Mouse (Mus musculus): ENCODE measurements around the gene Siglece.

Gene Siglece

DNA sequence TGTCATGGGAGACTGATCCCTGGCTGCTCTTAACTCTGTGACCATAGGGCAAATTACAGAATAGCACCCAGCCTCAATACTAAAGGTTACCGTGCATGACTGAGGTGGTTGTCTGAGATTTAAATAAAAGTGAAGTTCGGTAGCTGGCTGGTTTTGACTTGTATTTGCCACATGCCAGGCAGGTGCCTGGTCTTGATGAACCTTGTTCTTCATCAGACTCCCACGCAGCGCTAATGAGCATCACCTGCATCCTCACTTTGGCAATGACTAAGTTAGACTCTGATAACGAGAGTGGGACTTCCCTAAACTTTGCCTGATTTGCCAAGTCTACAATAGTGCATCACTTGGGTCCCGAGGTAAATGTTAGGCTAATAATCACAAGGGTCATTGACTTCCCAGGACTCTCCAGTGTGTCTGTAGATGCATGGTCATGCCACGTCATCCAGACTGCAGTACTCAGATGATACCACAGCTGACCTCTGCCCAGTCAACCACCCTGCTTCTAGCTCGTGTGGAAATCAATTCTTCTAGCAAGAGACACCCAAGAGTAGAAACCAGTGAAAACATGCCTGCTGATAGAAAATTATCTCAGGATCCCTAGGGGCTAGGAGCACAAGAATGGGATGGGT lies 34.1 kb downstream of the Siglece start:
- no peak for DNase-seq (ENCODE audit: low read depth, low spot score)

DNA sequence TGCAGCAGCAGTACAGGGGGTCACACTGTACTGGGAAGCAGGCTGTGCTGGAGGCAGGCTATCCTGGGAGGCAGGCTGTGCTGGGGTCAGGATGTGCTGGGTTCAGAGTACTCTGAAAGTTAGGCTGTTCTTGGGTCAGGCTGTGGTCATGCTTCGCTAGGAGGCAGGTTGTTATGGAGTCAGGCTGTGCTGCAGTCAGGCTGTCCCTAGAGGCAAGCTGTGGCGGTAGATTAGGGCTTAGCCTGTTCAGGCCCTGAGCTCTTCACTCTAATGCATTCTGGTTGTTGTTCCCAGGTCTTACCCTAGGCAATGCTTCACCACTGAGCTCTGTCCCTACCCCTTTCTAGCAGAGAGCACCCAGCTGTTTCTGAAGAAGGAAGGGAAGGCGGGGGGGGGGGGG lies 34.9 kb downstream of the Siglece start:
- no peak for DNase-seq (ENCODE audit: low read depth, low spot score)

DNA sequence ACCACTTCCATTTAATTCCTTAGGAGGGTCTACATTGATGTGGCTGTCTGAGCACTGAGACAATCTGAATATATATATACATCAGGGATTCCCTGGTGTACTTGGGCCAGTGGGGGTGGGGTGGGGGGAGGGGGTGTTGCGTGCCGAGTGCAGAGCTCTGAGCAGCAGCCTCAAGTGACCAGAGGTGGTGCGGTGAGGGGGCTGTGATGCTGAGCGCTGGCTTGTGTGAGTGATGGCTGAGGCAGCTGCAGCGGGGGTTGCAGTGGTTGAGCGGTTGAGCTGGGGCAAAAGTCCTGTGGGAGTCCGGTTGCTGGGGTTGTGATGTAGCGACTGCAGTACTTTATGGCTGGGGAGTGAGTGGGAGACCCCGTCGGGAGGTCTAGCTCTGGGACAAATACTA lies 36.1 kb downstream of the Siglece start:
- DNase-seq (ENCODE audit: low read depth, low spot score), result no peak

DNA sequence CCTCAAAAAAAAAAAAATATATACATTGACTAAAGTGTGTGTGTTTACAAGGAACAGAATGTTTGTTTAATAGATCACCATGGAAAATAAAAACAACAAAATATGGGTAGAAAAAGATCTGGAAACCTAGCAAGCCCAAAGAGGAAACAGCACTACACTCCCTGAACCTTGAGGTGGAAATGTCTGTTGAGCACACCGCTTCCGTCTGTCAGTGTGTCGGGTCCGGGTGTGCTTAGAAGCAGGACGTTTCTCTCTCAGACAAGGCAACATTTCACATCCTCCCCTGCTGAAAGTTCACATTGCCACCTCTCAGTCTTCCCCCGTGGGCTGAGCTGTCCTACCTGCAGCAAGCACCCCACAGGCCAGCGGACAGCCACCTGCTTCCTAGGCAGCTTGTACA lies 37.0 kb downstream of the Siglece start:
- no peak for DNase-seq (ENCODE audit: low read depth, low spot score)

DNA sequence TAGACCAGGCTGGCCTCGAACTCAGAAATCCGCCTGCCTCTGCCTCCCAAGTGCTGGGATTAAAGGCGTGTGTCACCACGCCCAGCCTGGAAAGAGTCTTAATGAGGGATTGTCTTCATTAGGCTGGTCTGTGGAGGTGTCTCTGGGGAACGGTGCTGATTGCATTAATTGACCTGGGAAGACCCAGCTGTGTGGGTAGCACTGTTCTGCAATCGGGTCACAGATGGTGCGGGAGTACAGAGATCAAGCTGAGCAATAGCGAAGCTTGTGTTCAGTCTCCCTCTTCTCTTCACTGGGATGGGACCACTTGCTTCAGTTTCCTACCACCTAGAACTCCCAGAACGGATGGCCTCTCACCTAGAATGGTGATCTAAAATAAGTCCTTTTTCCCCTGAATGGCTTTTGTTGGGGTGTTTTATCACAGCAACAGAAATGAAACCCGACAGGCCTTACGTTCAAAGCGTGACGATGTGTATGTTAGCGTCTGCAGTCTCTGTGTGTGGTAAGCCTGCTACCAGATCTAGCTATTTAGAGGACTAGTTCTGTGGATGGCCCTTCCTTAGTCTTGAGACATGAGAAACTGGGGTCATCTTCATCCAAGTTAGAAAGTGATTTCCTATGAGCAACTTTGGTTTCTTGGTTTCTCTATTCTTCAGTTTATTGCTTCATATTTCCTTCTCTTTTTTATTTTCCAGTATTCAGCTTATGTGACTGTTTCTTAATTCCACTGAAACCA lies 46.0 kb downstream of the Siglece start:
- no peak for DNase-seq (ENCODE audit: low read depth, low spot score)

DNA sequence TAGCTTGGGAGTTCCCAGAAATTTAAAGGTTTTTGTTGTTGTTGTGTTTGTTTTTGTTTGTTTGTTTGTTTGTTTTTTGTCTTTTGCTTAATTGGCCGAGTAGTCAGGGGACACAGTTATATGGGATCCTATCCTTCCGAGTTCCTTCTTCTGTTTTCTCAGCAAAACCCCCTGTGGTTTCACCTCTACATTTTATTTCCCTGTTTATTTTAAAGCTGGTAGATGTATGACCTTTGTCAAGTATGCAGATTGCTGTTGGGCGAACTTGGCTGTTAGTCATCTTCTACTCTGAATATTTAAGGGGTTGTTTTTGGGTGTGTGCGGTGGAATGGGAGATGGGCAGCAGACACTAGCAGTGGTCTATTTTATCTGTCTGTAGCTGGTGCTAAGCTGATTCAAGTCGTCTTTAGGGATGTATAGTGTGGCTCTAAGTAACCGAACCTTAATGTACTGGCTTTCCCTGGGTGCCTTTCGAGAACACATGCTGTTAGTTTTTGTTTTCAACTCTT lies 51.6 kb downstream of the Siglece start:
- no peak for DNase-seq (ENCODE audit: low read depth, low spot score)

DNA sequence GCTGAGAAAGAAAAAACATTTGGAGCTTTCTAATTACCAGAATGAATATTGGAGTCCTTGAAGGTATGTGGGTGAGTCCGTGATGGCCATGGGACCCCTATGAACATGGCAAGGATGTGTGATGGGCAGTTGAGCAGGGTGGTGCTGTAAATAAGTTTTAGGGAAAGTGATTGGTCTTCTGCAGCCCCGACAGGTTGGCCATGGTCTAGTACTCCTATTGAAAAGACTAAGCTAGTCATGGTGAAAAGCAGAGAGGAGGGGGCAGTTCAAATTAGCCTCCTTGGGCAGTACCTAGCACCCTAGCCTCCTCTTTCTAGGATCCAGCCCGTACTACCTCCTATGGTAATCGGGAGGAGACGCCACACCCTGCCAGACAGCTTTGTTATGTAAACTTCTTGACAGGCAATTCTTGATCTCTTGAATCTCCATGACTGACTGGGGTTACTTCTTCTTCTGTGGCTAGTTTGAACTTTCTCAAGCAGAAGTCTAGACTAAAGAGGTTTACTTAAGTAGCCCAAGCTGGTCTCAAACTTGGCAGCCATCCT lies 52.1 kb downstream of the Siglece start:
- no peak for DNase-seq (ENCODE audit: low read depth, low spot score)

DNA sequence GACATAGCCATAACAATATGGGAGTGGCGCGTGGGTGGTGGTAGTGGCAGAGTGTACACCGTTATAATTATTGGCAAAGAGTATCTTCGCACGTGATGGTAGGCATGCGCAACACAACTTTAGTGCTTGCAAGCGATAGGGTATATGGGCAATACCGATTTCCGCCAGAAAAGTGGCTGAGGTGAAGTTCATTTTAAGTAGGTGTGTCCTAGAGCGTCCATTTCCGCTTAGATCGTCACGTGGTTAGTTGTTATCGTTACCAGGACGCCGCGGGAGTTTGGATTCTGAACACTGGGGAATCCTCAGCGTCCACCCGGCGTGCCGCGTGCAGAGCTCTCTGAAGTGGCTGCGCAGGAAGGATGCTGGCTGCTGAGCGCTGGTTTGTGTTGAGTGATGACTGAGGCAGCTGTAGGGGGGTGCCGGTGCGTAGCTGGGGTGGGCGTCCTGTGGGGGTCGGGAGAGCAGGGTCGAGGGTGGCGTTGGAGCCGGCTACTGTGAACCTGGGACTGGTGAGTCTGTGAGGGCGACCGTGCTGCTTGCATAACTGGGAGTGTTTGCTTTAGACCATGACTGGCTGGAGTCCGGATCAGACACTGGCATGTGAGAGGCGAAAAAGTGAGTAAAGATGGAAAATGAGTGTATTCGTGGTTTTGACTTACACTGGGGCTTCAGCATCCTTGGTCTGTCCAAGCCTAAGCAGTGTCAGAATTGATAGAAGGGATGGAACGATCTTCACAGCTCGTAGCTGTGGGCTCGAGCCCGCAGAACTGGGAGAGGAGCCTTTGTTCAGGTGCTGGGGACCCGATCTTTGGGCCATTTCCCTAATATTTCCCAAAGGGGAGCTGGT lies 52.8 kb downstream of the Siglece start, which contains the start of gene Zfp819:
Gene Zfp819 (plus strand): TSS at position 274 of the 847 bp plus-strand sequence.
- peak; percentile 29 for DNase-seq (ENCODE audit: low read depth, low spot score)

DNA sequence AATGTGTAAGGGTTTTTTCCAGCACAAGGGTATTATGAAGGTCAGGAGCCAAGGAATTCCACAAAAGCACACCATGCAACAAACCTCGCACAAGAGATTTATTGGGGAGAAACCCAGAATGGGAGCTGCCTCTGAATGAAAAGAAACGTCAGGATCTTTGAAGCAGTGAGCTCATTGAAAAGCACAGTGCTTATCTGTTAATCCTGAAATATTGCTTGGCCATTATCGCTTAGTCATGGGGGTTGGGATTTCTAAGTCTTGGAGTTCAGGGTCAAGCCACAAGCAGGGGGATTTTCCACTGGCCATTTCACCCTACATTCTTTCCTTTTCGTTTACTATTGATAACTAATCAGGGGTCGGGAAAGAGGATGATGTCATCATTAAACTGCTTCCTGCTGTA lies 58.1 kb downstream of the Siglece start:
- no peak for DNase-seq (ENCODE audit: low read depth, low spot score)

Data from 3T3-L1 (cell line).